Mouse (Mus musculus) heart, postnatal 0 days (tissue): ENCODE data around the gene Ttpal. TPM values are rescaled to one million over a fixed set of nuclear protein-coding genes. Genes with fewer than 3 reads are reported as not detected.
A peak's percentile ranks its signal among the peaks of the same experiment; 100 is the strongest.

ENCODE experiments used
- ATAC-seq: fragments of 200-750 bp; cut with Nextera tagmentation; 2 replicates; pipeline ENCODE4 v1.8.0; 2017; ENCODE audit warnings: low read depth, moderate number of reproducible peaks, moderate library complexity; ENCODE audit not compliant: insufficient read depth
- DNase-seq: peaks from one replicate; pipeline ENCODE4 v3.0.0-alpha.2; 2016; ENCODE audit warnings: low spot score
- H3K27ac ChIP-seq: fragments of 300-500 bp; sonication (generic); 2 replicates; pipeline ENCODE4 v1.5.1; 2014; ENCODE audit warnings: low read depth, mild to moderate bottlenecking
- H3K27me3 ChIP-seq: fragments of 300-500 bp; sonication (generic); 2 replicates; pipeline ENCODE4 v1.6.1; 2014; ENCODE audit warnings: low read length, mixed read lengths; ENCODE audit not compliant: control insufficient read depth, insufficient read depth
- H3K36me3 ChIP-seq: fragments of 300-500 bp; sonication (generic); replicated peaks from 2 replicates; pipeline ENCODE4 v1.6.1; 2014; ENCODE audit warnings: low read length, mixed read lengths; ENCODE audit not compliant: control insufficient read depth, insufficient read depth
- H3K4me1 ChIP-seq: fragments of 300-500 bp; sonication (generic); 2 replicates; pipeline ENCODE4 v1.6.1; 2014; ENCODE audit warnings: antibody characterized with exemption; ENCODE audit not compliant: control insufficient read depth, insufficient read depth
- H3K4me2 ChIP-seq: fragments of 300-500 bp; sonication (generic); 2 replicates; pipeline ENCODE4 v1.6.1; 2014; ENCODE audit warnings: low read depth, mild to moderate bottlenecking, low read length, moderate library complexity
- H3K4me3 ChIP-seq: fragments of 300-500 bp; sonication (generic); 2 replicates; pipeline ENCODE4 v1.5.1; 2014; ENCODE audit warnings: low read depth, low read length
- H3K9ac ChIP-seq: fragments of 300-500 bp; sonication (generic); replicated peaks from 2 replicates; pipeline ENCODE4 v1.6.1; 2014; ENCODE audit warnings: low read depth, low read length, mixed read lengths
- H3K9me3 ChIP-seq: fragments of 300-500 bp; sonication (generic); replicated peaks from 2 replicates; pipeline ENCODE4 v1.6.1; 2016; ENCODE audit warnings: low read length; ENCODE audit not compliant: control insufficient read depth
- CTCF ChIP-seq: IDR thresholded peaks from 2 replicates; pipeline ENCODE4 v1.5.1; 2016; ENCODE audit warnings: antibody characterized with exemption, control low read depth, low read depth
- EP300 ChIP-seq: IDR thresholded peaks from 2 replicates; pipeline ENCODE4 v1.6.1; 2016; ENCODE audit warnings: antibody characterized with exemption, low read depth
- WGBS: fragments of 180-500 bp; shearing (Covaris S2); extraction: QIAGEN DNeasy Blood & Tissue Kit; methylation state at CpG from one replicate; pipeline ENCODE4 v1.1.7; 2014; 5-methylcytosine and 5-hydroxymethylcytosine counted together
- polyA plus RNA-seq: library from polyadenylated mRNA; unstranded; fragments of >200 nt; fragmentation: Nextera tagmentation; extraction: Ambion mirVana; gene quantifications from 2 replicates; pipeline ENCODE4 v1.2.1, GENCODE M21; 2015
- total RNA-seq: library from RNA; depleted of rRNA; stranded (reverse); fragments of >200 nt; gene quantifications from 2 replicates; pipeline ENCODE4 v1.2.3, GENCODE M21; 2014; ENCODE audit warnings: low replicate concordance

Gene Ttpal
- total and polyA plus RNA-seq, 2 experiments from 2014 or later = 8.8 to 58.3 TPM

DNA sequence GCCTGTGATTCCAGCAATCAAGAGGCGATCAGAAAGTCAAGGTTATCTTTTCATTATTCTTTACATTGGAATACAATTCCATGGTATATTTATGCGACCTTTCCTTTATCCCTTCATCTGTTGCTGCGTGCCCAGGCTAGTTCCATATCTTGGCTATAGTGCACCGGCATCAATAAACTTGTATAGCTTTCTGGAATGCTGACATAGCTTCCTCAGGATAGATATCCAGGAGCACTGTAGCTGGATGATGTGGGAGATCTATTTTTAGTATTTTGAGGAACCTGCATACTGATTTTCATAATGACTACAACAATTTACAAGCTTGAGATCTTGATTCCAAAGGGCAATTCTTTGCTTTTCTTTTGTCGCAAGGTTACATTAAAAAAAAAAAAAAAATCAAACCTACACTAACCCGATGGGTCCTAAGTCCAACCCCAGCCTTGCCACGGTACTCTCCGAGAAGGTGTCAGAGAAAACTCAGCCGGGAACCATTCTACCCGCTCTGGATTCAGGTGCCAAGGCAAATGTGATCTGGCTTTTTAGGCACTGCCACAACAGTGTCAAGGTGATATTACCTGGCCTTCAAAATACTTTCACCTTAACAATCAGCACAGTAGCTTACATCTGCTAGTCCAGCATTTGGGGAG lies 8.4 kb upstream of the Ttpal start:
- Histone ChIP-seq H3K4me3 (no peak overlapping the region), H3K27me3 (no peaks in the 10 kb centered on the region), H3K4me1 (0 out of 2 replicates have a peak, but pooled peaks cover 3% of the 10 kb centered on the region), H3K4me2 (no peak overlapping the region), H3K36me3 (no peaks in the 10 kb centered on the region), H3K9me3 (no peaks in the 10 kb centered on the region), H3K27ac (no peak overlapping the region), H3K9ac (no peak overlapping the region)
- 74% methylated on average over 10 of the region's 10 CpGs for WGBS
- DNase-seq (no peak), ATAC-seq (no peak)
- TF ChIP-seq EP300 = no peak
- TF ChIP-seq CTCF = no peak

DNA sequence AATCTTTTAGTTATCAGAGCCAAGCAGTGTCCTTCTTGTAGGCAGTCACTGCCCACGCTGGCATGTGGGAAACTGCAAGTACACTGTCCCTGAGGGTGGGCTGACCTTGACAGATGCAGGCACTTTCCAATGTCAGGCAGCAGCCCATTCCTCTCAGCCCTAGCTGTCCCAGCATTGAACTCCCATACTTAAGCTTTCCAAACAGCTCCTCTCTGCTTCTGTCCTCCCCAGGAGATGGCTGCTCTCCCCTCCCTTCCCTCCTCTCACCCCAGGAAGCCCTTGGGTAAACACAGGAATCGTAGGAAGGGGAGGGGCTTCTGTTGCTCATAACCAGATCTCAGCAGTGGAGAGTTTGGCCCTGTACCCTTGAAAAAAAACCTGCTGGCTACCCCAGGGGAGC lies 7.0 kb upstream of the Ttpal start:
- Histone ChIP-seq H3K4me2 (no peak overlapping the region), H3K9ac (no peak overlapping the region), H3K36me3 (no peaks in the 10 kb centered on the region), H3K4me3 (no peak overlapping the region), H3K4me1 (0 out of 2 replicates have a peak, but pooled peaks cover 3% of the 10 kb centered on the region), H3K27ac (peak overlapping the region; percentile 80; the same call in 1 of the 2 replicates), H3K9me3 (no peaks in the 10 kb centered on the region), H3K27me3 (no peaks in the 10 kb centered on the region)
- WGBS = 23% methylated on average over 2 of the region's 2 CpGs
- TF ChIP-seq EP300 = no peak
- TF ChIP-seq CTCF = no peak
- ATAC-seq (peak; percentile 47; the same call in 1 of the 2 replicates), DNase-seq (no peak)

DNA sequence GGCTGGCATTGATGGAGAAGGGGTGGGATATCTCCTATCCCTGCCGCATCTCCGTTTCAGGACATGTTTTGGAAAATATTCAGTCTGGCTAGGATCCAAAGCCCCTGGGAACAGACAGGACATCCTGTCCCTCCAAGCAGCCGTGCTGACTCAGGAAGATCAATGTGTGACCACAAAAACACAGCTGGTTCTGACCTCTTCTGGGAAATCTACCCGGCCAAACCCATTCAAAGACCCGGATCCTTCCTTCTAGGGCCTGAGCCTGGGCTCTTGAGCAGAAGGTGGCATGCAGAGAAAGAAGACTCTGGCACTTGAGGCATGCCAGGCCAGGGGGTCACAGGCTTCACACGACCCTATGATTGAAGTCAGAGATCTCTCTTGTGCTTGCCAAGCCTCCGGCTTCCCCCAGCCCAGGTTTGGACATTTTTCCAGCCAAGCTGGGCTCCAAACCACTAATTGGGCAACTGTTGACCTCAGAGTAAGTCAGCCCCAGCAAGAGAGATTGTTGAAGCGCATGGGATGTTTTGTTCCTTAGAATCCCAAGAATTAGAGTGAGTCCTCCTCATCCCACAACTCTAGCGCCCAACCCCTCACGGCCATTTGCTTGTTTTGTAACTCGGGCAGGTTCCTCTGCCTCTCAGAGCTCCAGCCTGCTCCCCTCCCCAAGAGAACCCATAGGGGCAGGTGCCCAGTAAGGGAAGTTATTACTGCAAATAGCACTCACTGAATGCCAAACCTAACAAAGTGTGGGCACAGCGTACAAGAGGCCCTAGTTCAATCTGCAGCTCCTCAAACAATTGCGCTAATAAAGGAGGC lies 5.8 kb upstream of the Ttpal start:
- TF ChIP-seq CTCF = no peak
- TF ChIP-seq EP300 = peak; percentile 90
- ATAC-seq (peak; percentile 54), DNase-seq (no peak)
- Histone ChIP-seq H3K4me1 (0 out of 2 replicates have a peak, but pooled peaks cover 3% of the 10 kb centered on the region), H3K27ac (peak overlapping the region; percentile 80), H3K9me3 (no peaks in the 10 kb centered on the region), H3K4me2 (no peak overlapping the region), H3K9ac (no peak overlapping the region), H3K27me3 (no peaks in the 10 kb centered on the region), H3K4me3 (no peak overlapping the region), H3K36me3 (no peaks in the 10 kb centered on the region)
- 53% methylated on average over 13 of the region's 13 CpGs for WGBS

DNA sequence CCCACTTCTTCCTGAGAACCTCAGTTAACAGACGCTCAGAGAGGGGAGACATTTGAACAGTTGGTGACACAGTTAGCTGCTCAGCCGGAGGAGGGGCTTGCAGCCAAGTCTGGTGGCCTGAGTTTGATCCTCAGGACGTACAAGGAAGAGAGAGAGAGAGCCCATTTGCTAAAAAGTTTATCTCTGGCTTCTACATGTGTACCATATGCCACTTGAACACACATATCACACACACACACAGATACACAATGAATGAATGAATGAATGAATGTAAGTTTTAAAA lies 5.3 kb upstream of the Ttpal start:
- Histone ChIP-seq H3K9me3 (no peaks in the 10 kb centered on the region), H3K9ac (no peak overlapping the region), H3K27me3 (no peaks in the 10 kb centered on the region), H3K36me3 (no peaks in the 10 kb centered on the region), H3K27ac (peak overlapping the region; percentile 80; the same call in 1 of the 2 replicates), H3K4me2 (no peak overlapping the region), H3K4me1 (peaks cover 6% of the 10 kb centered on the region; the same call in 1 of the 2 replicates), H3K4me3 (no peak overlapping the region)
- ATAC-seq (no peak), DNase-seq (no peak)
- no peak for TF ChIP-seq EP300
- TF ChIP-seq CTCF = no peak
- WGBS = 46% methylated on average over 3 of the region's 3 CpGs

DNA sequence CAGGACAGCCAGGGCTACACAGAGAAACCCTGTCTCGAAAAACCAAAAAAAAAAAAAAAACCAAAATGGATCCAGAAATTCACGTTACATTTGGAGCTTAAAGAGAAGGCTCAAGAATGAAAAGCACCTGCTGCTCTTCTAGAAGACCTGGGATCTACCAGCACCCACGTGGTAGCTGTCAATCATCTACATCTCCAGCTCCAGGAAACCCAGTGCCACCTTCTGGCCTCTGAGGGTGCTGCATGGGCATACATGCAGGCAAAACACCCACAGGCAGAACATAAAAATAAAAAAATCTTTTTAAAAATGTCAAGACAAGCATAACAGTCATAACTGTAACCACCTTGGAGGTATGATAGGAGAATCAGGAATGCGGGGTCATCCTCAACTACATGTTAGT lies 4.5 kb upstream of the Ttpal start:
- Histone ChIP-seq H3K4me1 (peaks cover 8% of the 10 kb centered on the region), H3K9ac (no peak overlapping the region), H3K36me3 (no peaks in the 10 kb centered on the region), H3K9me3 (no peaks in the 10 kb centered on the region), H3K27ac (no peak overlapping the region), H3K4me3 (no peak overlapping the region), H3K4me2 (no peak overlapping the region), H3K27me3 (no peaks in the 10 kb centered on the region)
- no peak for DNase-seq
- ATAC-seq = no peak
- 57% methylated on average over 4 of the region's 4 CpGs for WGBS
- TF ChIP-seq CTCF = peak; percentile 59
- TF ChIP-seq EP300 = no peak
